ENCODE assay signal across 9 mouse cellular contexts in genomic region chr2:25195211-25196156, GRCm38 (mm10). TPM values are rescaled to one million over a fixed set of nuclear protein-coding genes. Genes with fewer than 3 reads are reported as not detected.
DNase-seq lines count a peak whose midpoint lies in the region; ATAC-seq and TF ChIP-seq lines count a peak whose summit lies in the region.
"Had no signal": no experiment of that assay in that cellular context is flagged by ENCODE, and none has a peak within 500 bp of the region (broad histone marks: within the 10 kb centered on the region; RNA-seq: fewer than 3 reads in every experiment).

No protein-coding gene starts in this region.

- intact Hi-C loops in heart, postnatal 10 days (cut with DNase I), result no loop called here

- H3K4me1 ChIP-seq in forebrain, embryonic 11.5 days (replicated peaks; ENCODE audit: control insufficient read depth, insufficient read depth, low read length), result no peaks in the 10 kb centered on the region; the same call in 1 of the 2 replicates
- 0 out of 2 replicates have a peak, but pooled peaks cover 3% of the 10 kb centered on the region for H3K4me1 ChIP-seq in forebrain, embryonic 15.5 days
- H3K4me1 ChIP-seq in thymus, adult 2 months (replicated peaks; ENCODE audit: control insufficient read depth, insufficient read depth, low read length), result peaks cover 35% of the 10 kb centered on the region

- no peak overlapping the region for H3K9ac ChIP-seq in forebrain, embryonic 11.5 days (ENCODE audit: low read length)
- no peak overlapping the region for H3K9ac ChIP-seq in forebrain, embryonic 15.5 days (replicated peaks)

- WGBS in forebrain, embryonic 11.5 days, result 22% methylated on average over 55 of the region's 55 CpGs
- 23% methylated on average over 55 of the region's 55 CpGs for WGBS in forebrain, embryonic 15.5 days
- 2% methylated on average over 55 of the region's 55 CpGs for WGBS in thymus, adult 2 months

- H3K27ac ChIP-seq in forebrain, embryonic 11.5 days (ENCODE audit: low read depth, low read length), result no peak overlapping the region
- no peak overlapping the region for H3K27ac ChIP-seq in forebrain, embryonic 15.5 days (replicated peaks)
- peak overlapping the region; percentile 92 for H3K27ac ChIP-seq in thymus, adult 2 months (ENCODE audit: control insufficient read depth, insufficient read depth, low read length)

- H3K4me2 ChIP-seq in forebrain, embryonic 11.5 days (ENCODE audit: low read depth, low read length, severe bottlenecking), result 0 out of 2 replicates have a peak overlapping the region, but pooled peaks have one; percentile 15
- no peak overlapping the region for H3K4me2 ChIP-seq in forebrain, embryonic 15.5 days (replicated peaks)

- ATAC-seq in forebrain, embryonic 11.5 days (replicated peaks; ENCODE audit: low FRiP score), result no peak
- ATAC-seq in forebrain, embryonic 15.5 days (replicated peaks), result no peak
- ATAC-seq in megakaryocyte progenitor cell, adult 5-6 weeks (replicated peaks; ENCODE audit: poor library complexity), result peak; percentile 26

- peaks cover 23% of the 10 kb centered on the region for H3K27me3 ChIP-seq in forebrain, embryonic 11.5 days (ENCODE audit: control insufficient read depth, insufficient read depth, low read length)
- H3K27me3 ChIP-seq in forebrain, embryonic 15.5 days, result peaks cover 29% of the 10 kb centered on the region
- H3K27me3 ChIP-seq in thymus, adult 2 months (ENCODE audit: control insufficient read depth, insufficient read depth, low read length), result no peaks in the 10 kb centered on the region
- H3K27me3 ChIP-seq: Patski had no signal

- no peaks in the 10 kb centered on the region for H3K9me3 ChIP-seq in forebrain, embryonic 11.5 days (ENCODE audit: control insufficient read depth, low read length)
- no peaks in the 10 kb centered on the region for H3K9me3 ChIP-seq in forebrain, embryonic 15.5 days

- TF ChIP-seq CTCF in thymus, adult 2 months (IDR thresholded peaks at IDR 0.05; ENCODE audit: borderline replicate concordance, control insufficient read depth, extremely low read depth, insufficient read depth, low read length, poor library complexity), result peak; percentile 43; the same call in 1 of the 2 replicates

- no peak for TF ChIP-seq POLR2A in thymus, adult 2 months (IDR thresholded peaks at IDR 0.05; ENCODE audit: control insufficient read depth, extremely low read depth, insufficient read depth, low read length, poor library complexity)

- DNase-seq in forebrain, embryonic 11.5 days (ENCODE audit: low spot score), result no peak
- DNase-seq in c-Kit-positive CD71-positive TER-119-negative erythroid progenitor cells, embryonic 14.5 days (ENCODE audit: low read depth), result peak; percentile 67
- peak; percentile 74 to 75 for DNase-seq in heart, postnatal 10 days
- peak; percentile 89 to 90 for DNase-seq in kidney, postnatal 36 days
- peak; percentile 73 for DNase-seq in thymus, adult 2 months
- no peak for DNase-seq in right cerebral cortex, adult 2 months (ENCODE audit: low spot score in 2 of 2)

- H3K36me3 ChIP-seq in forebrain, embryonic 11.5 days (ENCODE audit: control insufficient read depth, insufficient read depth, low read length), result peaks cover 6% of the 10 kb centered on the region
- peaks cover 14% of the 10 kb centered on the region for H3K36me3 ChIP-seq in forebrain, embryonic 15.5 days
- peaks cover 12% of the 10 kb centered on the region for H3K36me3 ChIP-seq in thymus, adult 2 months (ENCODE audit: control insufficient read depth, insufficient read depth, low read length)

- no peak overlapping the region for H3K4me3 ChIP-seq in forebrain, embryonic 11.5 days (ENCODE audit: low read depth, low read length)
- no peak overlapping the region for H3K4me3 ChIP-seq in forebrain, embryonic 15.5 days
- H3K4me3 ChIP-seq in thymus, adult 2 months (ENCODE audit: control insufficient read depth, insufficient read depth, low read length), result peak overlapping the region; percentile 70

RNA-seq across cellular contexts. Expression of gene Tor4a, which starts 1.2 kb away (rescaled TPM):
- 1.3 and 1.5 TPM in 2 replicates for polyA plus RNA-seq in forebrain, embryonic 11.5 days (2014; fragmentation: Nextera tagmentation; extraction: Ambion mirVana)
- polyA plus RNA-seq in forebrain, embryonic 15.5 days (2015; fragmentation: Nextera tagmentation; extraction: Ambion mirVana), result 1.3 and 1.6 TPM in 2 replicates
- total RNA-seq in heart, postnatal 10 days (2021), result 1 to 10 TPM; 5.6 to 6.5 TPM
- 11.4 and 12.5 TPM in 2 replicates for total RNA-seq in megakaryocyte progenitor cell, adult 5-6 weeks (2015)
- total RNA-seq in megakaryocyte progenitor cell, adult 5-6 weeks (2017), result 16.1 and 17.6 TPM in 2 replicates
- polyA plus RNA-seq in thymus, adult 2 months (2012; rRNA removed), result 90.6 and 94.7 TPM in 2 replicates

RNA-seq across cellular contexts. Expression of gene Nrarp, which starts 14.9 kb away (rescaled TPM):
- polyA plus RNA-seq in forebrain, embryonic 11.5 days (2014; fragmentation: Nextera tagmentation; extraction: Ambion mirVana), result 63.6 and 72.1 TPM in 2 replicates
- 25.2 and 27.5 TPM in 2 replicates for polyA plus RNA-seq in forebrain, embryonic 15.5 days (2015; fragmentation: Nextera tagmentation; extraction: Ambion mirVana)
- 10 to 100 TPM; 23.9 to 25.1 TPM for total RNA-seq in heart, postnatal 10 days (2021)
- 0.42 and 0.51 TPM in 2 replicates for total RNA-seq in megakaryocyte progenitor cell, adult 5-6 weeks (2015)
- 0.78 and 1.3 TPM in 2 replicates for total RNA-seq in megakaryocyte progenitor cell, adult 5-6 weeks (2017)
- polyA plus RNA-seq in thymus, adult 2 months (2012; rRNA removed), result 13.7 and 16.9 TPM in 2 replicates

RNA-seq across cellular contexts. Expression of gene Nelfb, which starts 15.8 kb away (rescaled TPM):
- polyA plus RNA-seq in forebrain, embryonic 11.5 days (2014; fragmentation: Nextera tagmentation; extraction: Ambion mirVana), result 110 TPM in 2 replicates
- 96.7 and 102 TPM in 2 replicates for polyA plus RNA-seq in forebrain, embryonic 15.5 days (2015; fragmentation: Nextera tagmentation; extraction: Ambion mirVana)
- 10 to 100 TPM; 40.7 to 46.0 TPM for total RNA-seq in heart, postnatal 10 days (2021)
- total RNA-seq in megakaryocyte progenitor cell, adult 5-6 weeks (2015), result 23.7 and 28.9 TPM in 2 replicates
- total RNA-seq in megakaryocyte progenitor cell, adult 5-6 weeks (2017), result 35.8 and 38.7 TPM in 2 replicates
- polyA plus RNA-seq in thymus, adult 2 months (2012; rRNA removed), result 105 and 115 TPM in 2 replicates

RNA-seq across cellular contexts. Expression of gene Stpg3, which starts 19.0 kb away (rescaled TPM):
- not detected in 2 replicates for polyA plus RNA-seq in forebrain, embryonic 11.5 days (2014; fragmentation: Nextera tagmentation; extraction: Ambion mirVana)
- polyA plus RNA-seq in forebrain, embryonic 15.5 days (2015; fragmentation: Nextera tagmentation; extraction: Ambion mirVana), result not detected in 2 replicates
- not detected for total RNA-seq in heart, postnatal 10 days (2021)
- 0.30 TPM in 1 of 2 replicates, not detected in the other for total RNA-seq in megakaryocyte progenitor cell, adult 5-6 weeks (2015)
- total RNA-seq in megakaryocyte progenitor cell, adult 5-6 weeks (2017), result 0.54 TPM in 1 of 2 replicates, not detected in the other
- 0.12 TPM in 1 of 2 replicates, not detected in the other for polyA plus RNA-seq in thymus, adult 2 months (2012; rRNA removed)

RNA-seq across cellular contexts. Expression of gene Fam166a, which starts 23.1 kb away (rescaled TPM):
- polyA plus RNA-seq in forebrain, embryonic 11.5 days (2014; fragmentation: Nextera tagmentation; extraction: Ambion mirVana), result 0.88 and 1.3 TPM in 2 replicates
- 1.2 TPM in 1 of 2 replicates, not detected in the other for polyA plus RNA-seq in forebrain, embryonic 15.5 days (2015; fragmentation: Nextera tagmentation; extraction: Ambion mirVana)
- total RNA-seq in heart, postnatal 10 days (2021), result not detected
- total RNA-seq in megakaryocyte progenitor cell, adult 5-6 weeks (2015), result not detected in 2 replicates
- not detected in 2 replicates for total RNA-seq in megakaryocyte progenitor cell, adult 5-6 weeks (2017)
- 0.11 and 0.12 TPM in 2 replicates for polyA plus RNA-seq in thymus, adult 2 months (2012; rRNA removed)

Comparison
In these comparisons a context has a peak if more than half of its experiments do, and no peak if none do; other contexts are left out.
1. DNase-seq: peak in c-Kit-positive CD71-positive TER-119-negative erythroid progenitor cells, embryonic 14.5 days (single experiment), heart, postnatal 10 days (2 of 2), kidney, postnatal 36 days (2 of 2) and thymus, adult 2 months (single experiment); none in forebrain, embryonic 11.5 days (single experiment) and right cerebral cortex, adult 2 months (0 of 2).
2. RNA of gene Tor4a, which starts 1.2 kb away (polyA plus RNA-seq): 90.6 to 94.7 TPM in thymus, adult 2 months; 1.3 to 1.6 TPM in forebrain, embryonic 15.5 days and 1.3 to 1.5 TPM in forebrain, embryonic 11.5 days; every median in the first group is over 10 times any median in the second.